Mouse (Mus musculus): ENCODE data around the gene Skap1.

GRCm38 (mm10) chr11:96426191-96426590 is 38.2 kb upstream of the Skap1 start:
- TF ChIP-seq CTCF (IDR thresholded peaks at IDR 0.05; ENCODE audit: low read depth) (no peak), EP300 (IDR thresholded peaks at IDR 0.05; ENCODE audit: low read depth) (no peak)
